Mouse (Mus musculus): Measurements from ENCODE around the gene Cox10. TPM values are rescaled to one million over a fixed set of nuclear protein-coding genes. Genes with fewer than 3 reads are reported as not detected.
A peak's percentile ranks its signal among the peaks of the same experiment; 100 is the strongest.

The Cox10 gene
- total and polyA plus RNA-seq, 2 experiments = 4.0 to 12.9 TPM

GRCm38 (mm10) chr11:63970818-63971217 is 108.5 kb downstream of the Cox10 start:
- TF ChIP-seq POLR2A (IDR thresholded peaks at IDR 0.05; ENCODE audit: extremely low read depth, insufficient read depth, low read length) (no peak), CTCF (IDR thresholded peaks at IDR 0.05; ENCODE audit: low read depth, low read length) (no peak)
- no peaks in the 10 kb centered on the region for H3K79me2 ChIP-seq (ENCODE audit: control insufficient read depth, insufficient read depth, low read length)

GRCm38 (mm10) chr11:63969205-63969910 is 109.9 kb downstream of the Cox10 start:
- DNase-seq (ENCODE audit: extremely low read depth, low read depth, low spot score) = peak; percentile 59
- no peaks in the 10 kb centered on the region for H3K4me1 ChIP-seq (ENCODE audit: control insufficient read depth, insufficient read depth, low read length)
- no peak overlapping the region for H3K4me3 ChIP-seq (ENCODE audit: insufficient read depth, low read depth, low read length)
- H3K79me2 ChIP-seq (ENCODE audit: control insufficient read depth, insufficient read depth, low read length) = no peaks in the 10 kb centered on the region
- TF ChIP-seq POLR2A (IDR thresholded peaks at IDR 0.05; ENCODE audit: extremely low read depth, insufficient read depth, low read length) (no peak), CTCF (IDR thresholded peaks at IDR 0.05; ENCODE audit: low read depth, low read length) (no peak)
- no peak overlapping the region for H3K27ac ChIP-seq (replicated peaks; ENCODE audit: insufficient read depth, low read depth, low read length)
- 79% methylated on average over 11 of the region's 11 CpGs for WGBS
- H3K9ac ChIP-seq (ENCODE audit: low read depth, low read length) = no peak overlapping the region
- H3K27me3 ChIP-seq (ENCODE audit: control insufficient read depth, insufficient read depth, low read length) = no peaks in the 10 kb centered on the region
- H3K36me3 ChIP-seq (ENCODE audit: control insufficient read depth, insufficient read depth, low read length) = peaks cover 2% of the 10 kb centered on the region; the same call in 1 of the 2 replicates

More at GRCm38 (mm10) chr11:63970818-63971217, 108.5 kb downstream of the Cox10 start:
- no peak overlapping the region for H3K9ac ChIP-seq (ENCODE audit: low read depth, low read length)
- no peaks in the 10 kb centered on the region for H3K27me3 ChIP-seq (ENCODE audit: control insufficient read depth, insufficient read depth, low read length)
- no peak overlapping the region for H3K27ac ChIP-seq (replicated peaks; ENCODE audit: insufficient read depth, low read depth, low read length)
- H3K4me1 ChIP-seq (ENCODE audit: control insufficient read depth, insufficient read depth, low read length) = no peaks in the 10 kb centered on the region
- no peak for DNase-seq (ENCODE audit: extremely low read depth, low read depth, low spot score)
- 97% methylated on average over 6 of the region's 6 CpGs for WGBS
- H3K4me3 ChIP-seq (ENCODE audit: insufficient read depth, low read depth, low read length) = no peak overlapping the region
- peaks cover 2% of the 10 kb centered on the region; the same call in 1 of the 2 replicates for H3K36me3 ChIP-seq (ENCODE audit: control insufficient read depth, insufficient read depth, low read length)

GRCm38 (mm10) chr11:63968388-63969035 is 110.8 kb downstream of the Cox10 start:
- Histone ChIP-seq H3K9ac (ENCODE audit: low read depth, low read length) (no peak overlapping the region), H3K4me3 (ENCODE audit: insufficient read depth, low read depth, low read length) (no peak overlapping the region), H3K4me1 (ENCODE audit: control insufficient read depth, insufficient read depth, low read length) (no peaks in the 10 kb centered on the region), H3K36me3 (ENCODE audit: control insufficient read depth, insufficient read depth, low read length) (peaks cover 2% of the 10 kb centered on the region; the same call in 1 of the 2 replicates), H3K27ac (replicated peaks; ENCODE audit: insufficient read depth, low read depth, low read length) (no peak overlapping the region), H3K79me2 (ENCODE audit: control insufficient read depth, insufficient read depth, low read length) (no peaks in the 10 kb centered on the region), H3K27me3 (ENCODE audit: control insufficient read depth, insufficient read depth, low read length) (no peaks in the 10 kb centered on the region)
- DNase-seq (ENCODE audit: extremely low read depth, low read depth, low spot score) = no peak
- TF ChIP-seq POLR2A (IDR thresholded peaks at IDR 0.05; ENCODE audit: extremely low read depth, insufficient read depth, low read length) (no peak), CTCF (IDR thresholded peaks at IDR 0.05; ENCODE audit: low read depth, low read length) (no peak)
- 87% methylated on average over 3 of the region's 3 CpGs for WGBS

- TF ChIP-seq POLR2A (IDR thresholded peaks at IDR 0.05; ENCODE audit: extremely low read depth, insufficient read depth, low read length) (no peak), CTCF (IDR thresholded peaks at IDR 0.05; ENCODE audit: low read depth, low read length) (no peak)
- DNase-seq (ENCODE audit: extremely low read depth, low read depth, low spot score) = no peak
- H3K4me3 ChIP-seq (ENCODE audit: insufficient read depth, low read depth, low read length) = no peak overlapping the region
- H3K36me3 ChIP-seq (ENCODE audit: control insufficient read depth, insufficient read depth, low read length) = peaks cover 2% of the 10 kb centered on the region; the same call in 1 of the 2 replicates
- no peaks in the 10 kb centered on the region for H3K4me1 ChIP-seq (ENCODE audit: control insufficient read depth, insufficient read depth, low read length)
- H3K27me3 ChIP-seq (ENCODE audit: control insufficient read depth, insufficient read depth, low read length) = no peaks in the 10 kb centered on the region
- H3K27ac ChIP-seq (replicated peaks; ENCODE audit: insufficient read depth, low read depth, low read length) = no peak overlapping the region
- no peak overlapping the region for H3K9ac ChIP-seq (ENCODE audit: low read depth, low read length)
- H3K79me2 ChIP-seq (ENCODE audit: control insufficient read depth, insufficient read depth, low read length) = no peaks in the 10 kb centered on the region
- 90% methylated on average over 9 of the region's 9 CpGs for WGBS
Measured at GRCm38 (mm10) chr11:63967641-63968387, 111.5 kb downstream of the Cox10 start.

GRCm38 (mm10) chr11:63965437-63965836 is 113.8 kb downstream of the Cox10 start:
- no peaks in the 10 kb centered on the region for H3K4me1 ChIP-seq (ENCODE audit: control insufficient read depth, insufficient read depth, low read length)
- H3K4me3 ChIP-seq (ENCODE audit: insufficient read depth, low read depth, low read length) = no peak overlapping the region
- TF ChIP-seq CTCF (IDR thresholded peaks at IDR 0.05; ENCODE audit: low read depth, low read length) (no peak), POLR2A (IDR thresholded peaks at IDR 0.05; ENCODE audit: extremely low read depth, insufficient read depth, low read length) (no peak)
- DNase-seq (ENCODE audit: extremely low read depth, low read depth, low spot score) = no peak
- H3K9ac ChIP-seq (ENCODE audit: low read depth, low read length) = no peak overlapping the region
- no peaks in the 10 kb centered on the region for H3K36me3 ChIP-seq (ENCODE audit: control insufficient read depth, insufficient read depth, low read length)
- 72% methylated on average over 5 of the region's 5 CpGs for WGBS
- no peaks in the 10 kb centered on the region for H3K79me2 ChIP-seq (ENCODE audit: control insufficient read depth, insufficient read depth, low read length)
- no peak overlapping the region for H3K27ac ChIP-seq (replicated peaks; ENCODE audit: insufficient read depth, low read depth, low read length)
- no peaks in the 10 kb centered on the region for H3K27me3 ChIP-seq (ENCODE audit: control insufficient read depth, insufficient read depth, low read length)

All from liver, adult 2 months (tissue).